Mouse (Mus musculus) E14TG2a.4 (cell line): ENCODE results near the gene Sh3bgrl3.

ENCODE experiments used
- H3K27me3 ChIP-seq: 2 replicates; pipeline ENCODE4 v1.6.1; 2014; ENCODE audit warnings: low read length, control low read depth; ENCODE audit not compliant: insufficient read depth
- H3K36me3 ChIP-seq: 2 replicates; pipeline ENCODE4 v1.6.1; 2014; ENCODE audit warnings: low read length, control low read depth; ENCODE audit not compliant: insufficient read depth
- H3K4me1 ChIP-seq: replicated peaks from 2 replicates; pipeline ENCODE4 v1.6.1; 2014; ENCODE audit warnings: low read depth, low read length, control low read depth
- H3K4me3 ChIP-seq: replicated peaks from 2 replicates; pipeline ENCODE4 v1.5.1; 2014; ENCODE audit warnings: mild to moderate bottlenecking, low read length
- H3K9me3 ChIP-seq: 2 replicates; pipeline ENCODE4 v1.6.1; 2014; ENCODE audit warnings: low read length, control low read depth
- CTCF ChIP-seq: conservative IDR thresholded peaks from 2 replicates; pipeline ENCODE4 v1.5.1; 2014; ENCODE audit warnings: low read length
- NANOG ChIP-seq: IDR thresholded peaks from 2 replicates; pipeline ENCODE4 v1.6.1; 2014; ENCODE audit warnings: borderline replicate concordance, low read length, mixed read lengths
- POU5F1 ChIP-seq: IDR thresholded peaks from 2 replicates; pipeline ENCODE4 v1.6.1; 2014; ENCODE audit warnings: low read length, borderline replicate concordance

The Sh3bgrl3 gene

GRCm38 (mm10) chr4:134136280-134136926, 7.8 kb upstream of the Sh3bgrl3 start:
- Histone ChIP-seq H3K9me3 (no peaks in the 10 kb centered on the region), H3K4me1 (peaks cover 21% of the 10 kb centered on the region), H3K4me3 (no peak overlapping the region), H3K27me3 (no peaks in the 10 kb centered on the region), H3K36me3 (peaks cover 80% of the 10 kb centered on the region)
- TF ChIP-seq NANOG (no peak), POU5F1 (no peak), CTCF (no peak)

DNA sequence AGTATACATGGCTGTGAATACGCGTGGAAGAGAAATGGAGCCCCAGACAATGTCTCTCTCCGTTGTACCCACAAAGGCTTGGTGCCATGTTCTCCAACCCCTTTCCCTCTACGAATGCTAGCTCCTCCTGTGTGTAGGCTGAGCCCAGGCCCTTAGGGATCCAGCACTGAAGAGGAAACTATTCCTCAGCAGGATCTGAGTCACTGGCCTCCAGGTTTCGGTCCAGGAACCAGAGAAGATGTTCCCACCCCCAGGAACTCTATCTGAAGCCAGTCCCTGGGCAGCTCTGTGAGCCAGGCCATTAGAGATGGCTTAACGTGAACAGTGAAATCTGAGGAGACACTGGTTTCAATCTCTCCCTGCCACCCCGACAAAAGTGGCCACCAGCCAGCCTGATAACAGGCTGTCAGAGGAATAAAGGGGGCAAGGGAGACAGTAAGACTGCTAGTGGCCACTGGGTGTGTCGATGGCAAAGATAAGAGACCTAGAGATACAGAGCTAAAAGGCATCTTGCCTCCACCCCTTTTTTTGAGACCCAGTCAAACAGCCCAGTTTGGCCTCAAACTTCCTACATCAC, 4.0 kb upstream of the Sh3bgrl3 start:
- Histone ChIP-seq H3K27me3 (no peaks in the 10 kb centered on the region), H3K4me3 (no peak overlapping the region), H3K9me3 (no peaks in the 10 kb centered on the region), H3K36me3 (peaks cover 86% of the 10 kb centered on the region), H3K4me1 (peaks cover 41% of the 10 kb centered on the region)
- TF ChIP-seq POU5F1 (no peak), CTCF (no peak), NANOG (no peak)

- H3K27me3 ChIP-seq, result no peaks in the 10 kb centered on the region
- H3K4me1 ChIP-seq, result peaks cover 46% of the 10 kb centered on the region
- no peak for TF ChIP-seq POU5F1
- peaks cover 86% of the 10 kb centered on the region for H3K36me3 ChIP-seq
- H3K4me3 ChIP-seq, result no peak overlapping the region
- no peaks in the 10 kb centered on the region for H3K9me3 ChIP-seq
Measured at GRCm38 (mm10) chr4:134132117-134132516, 3.5 kb upstream of the Sh3bgrl3 start.

GRCm38 (mm10) chr4:134129482-134129881, 893 bp upstream of the Sh3bgrl3 start:
- H3K9me3 ChIP-seq, result no peaks in the 10 kb centered on the region
- H3K4me3 ChIP-seq, result peak overlapping the region; percentile 91
- H3K36me3 ChIP-seq, result peaks cover 86% of the 10 kb centered on the region
- peaks cover 68% of the 10 kb centered on the region for H3K4me1 ChIP-seq
- TF ChIP-seq POU5F1 (no peak), NANOG (no peak), CTCF (no peak)
- no peaks in the 10 kb centered on the region for H3K27me3 ChIP-seq

- H3K36me3 ChIP-seq, result peaks cover 83% of the 10 kb centered on the region
Measured at GRCm38 (mm10) chr4:134128983-134129362, 384 bp upstream of the Sh3bgrl3 start.

GRCm38 (mm10) chr4:134127793-134128192, 796 bp downstream of the Sh3bgrl3 start:
- Histone ChIP-seq H3K36me3 (peaks cover 71% of the 10 kb centered on the region), H3K9me3 (no peaks in the 10 kb centered on the region), H3K27me3 (no peaks in the 10 kb centered on the region), H3K4me1 (peaks cover 76% of the 10 kb centered on the region), H3K4me3 (peak overlapping the region; percentile 91)
- TF ChIP-seq POU5F1 (no peak), NANOG (no peak), CTCF (no peak)

More at GRCm38 (mm10) chr4:134128983-134129362, 384 bp upstream of the Sh3bgrl3 start:
- Histone ChIP-seq H3K4me1 (peaks cover 72% of the 10 kb centered on the region), H3K9me3 (no peaks in the 10 kb centered on the region), H3K27me3 (no peaks in the 10 kb centered on the region), H3K4me3 (peak overlapping the region; percentile 91)
- no peak for TF ChIP-seq CTCF
- TF ChIP-seq POU5F1, result no peak
- TF ChIP-seq NANOG, result no peak

DNA sequence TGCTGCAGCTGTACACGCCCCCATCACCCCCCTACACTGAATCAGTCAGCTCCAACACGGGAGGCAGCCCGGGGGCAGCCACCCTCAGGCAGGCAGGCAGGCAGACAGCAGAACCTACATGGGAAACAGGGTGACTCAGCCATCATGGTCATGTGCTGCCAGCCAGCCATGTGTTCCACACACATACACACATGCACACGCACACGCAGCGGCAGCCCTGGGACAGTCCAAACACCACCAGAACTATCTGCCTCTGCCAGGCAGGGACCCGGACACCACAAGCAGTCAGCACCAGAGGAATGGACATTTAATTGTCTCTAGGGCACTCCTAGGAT, 1.5 kb downstream of the Sh3bgrl3 start:
- peak overlapping the region; percentile 91 for H3K4me3 ChIP-seq
- peaks cover 79% of the 10 kb centered on the region for H3K4me1 ChIP-seq
- H3K9me3 ChIP-seq, result no peaks in the 10 kb centered on the region
- H3K36me3 ChIP-seq, result peaks cover 64% of the 10 kb centered on the region
- H3K27me3 ChIP-seq, result no peaks in the 10 kb centered on the region
- no peak for TF ChIP-seq POU5F1
- TF ChIP-seq CTCF, result no peak
- TF ChIP-seq NANOG, result no peak

DNA sequence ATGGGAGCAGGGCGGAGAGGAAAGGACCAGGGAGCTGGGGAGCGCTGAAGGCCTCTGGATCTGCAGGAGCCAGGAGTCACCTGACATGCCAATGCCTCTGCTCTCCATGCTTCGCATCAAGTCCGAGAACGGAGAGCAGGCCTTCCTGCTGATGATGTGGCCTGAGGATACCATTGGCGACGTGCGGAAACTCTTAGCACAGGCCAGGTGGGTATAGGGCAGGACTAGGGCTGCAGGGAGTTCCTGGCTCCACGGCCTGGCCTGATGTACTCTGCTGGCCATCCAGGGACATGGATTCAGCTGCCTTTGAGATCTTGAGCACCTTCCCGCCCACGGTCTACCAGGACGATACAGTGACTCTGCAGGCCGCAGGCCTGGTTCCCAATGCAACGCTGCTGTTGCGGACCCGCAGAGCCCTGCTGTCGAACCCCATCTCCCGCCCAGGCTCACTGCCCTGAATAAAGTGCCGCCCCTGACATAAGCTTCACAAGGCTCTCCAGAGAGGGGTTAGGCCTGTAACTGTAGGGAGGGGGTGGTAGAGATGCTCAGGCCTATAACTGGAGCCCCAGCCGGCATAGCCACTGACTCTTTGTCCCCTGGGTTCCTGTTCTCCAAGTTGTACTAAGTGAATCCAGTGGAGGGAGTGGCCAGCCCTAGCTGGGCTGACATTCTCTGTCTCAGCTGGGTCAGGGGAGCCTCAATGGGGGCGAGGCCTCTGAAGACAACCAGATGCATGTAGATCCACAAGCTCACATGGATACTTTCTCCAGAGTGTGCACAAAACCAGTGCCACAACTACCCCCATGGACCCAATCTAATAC, 2.1 kb downstream of the Sh3bgrl3 start:
- H3K9me3 ChIP-seq, result no peaks in the 10 kb centered on the region
- peaks cover 58% of the 10 kb centered on the region for H3K36me3 ChIP-seq
- no peak for TF ChIP-seq CTCF
- TF ChIP-seq POU5F1, result no peak
- no peak for TF ChIP-seq NANOG
- H3K4me1 ChIP-seq, result peaks cover 85% of the 10 kb centered on the region
- no peaks in the 10 kb centered on the region for H3K27me3 ChIP-seq
- peak overlapping the region; percentile 91 for H3K4me3 ChIP-seq
